Comparison of ENCODE assay signal across 9 mouse cellular contexts in the genomic region with DNA sequence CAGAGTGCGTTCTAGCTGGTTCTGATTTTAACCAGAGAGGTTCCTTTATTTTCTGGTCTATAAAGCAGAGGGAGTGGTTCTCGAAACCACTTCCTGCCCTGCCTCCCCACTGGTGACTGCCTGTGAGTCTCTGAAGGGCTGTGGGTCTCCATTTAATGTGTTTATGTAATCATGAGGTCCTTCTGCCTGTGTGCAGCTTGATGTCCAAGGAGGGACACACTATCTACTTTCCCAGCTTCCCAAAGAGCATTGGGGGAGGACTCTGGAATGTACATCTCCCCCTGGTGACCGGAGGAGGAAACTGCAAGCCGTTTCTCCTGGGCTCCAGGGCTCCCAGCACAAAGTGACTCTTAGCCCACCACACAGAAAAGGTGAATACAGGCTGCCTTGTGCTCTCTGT.
DNase-seq lines count a peak whose midpoint lies in the region; ATAC-seq and TF ChIP-seq lines count a peak whose summit lies in the region.
"Had no signal": no experiment of that assay in that cellular context is flagged by ENCODE, and none has a peak within 500 bp of the region (broad histone marks: within the 10 kb centered on the region; RNA-seq: fewer than 3 reads in every experiment).

No protein-coding gene starts in this region.

- 60% methylated on average over 4 of the region's 4 CpGs for WGBS in hindbrain, postnatal 0 days
- WGBS in liver, embryonic 13.5 days (ENCODE audit: insufficient replicate concordance) = 17% methylated on average over 4 of the region's 4 CpGs

- H3K4me1 ChIP-seq in hindbrain, postnatal 0 days (ENCODE audit: insufficient read depth, low read length) = peaks cover 4% of the 10 kb centered on the region; the same call in 1 of the 2 replicates
- H3K4me1 ChIP-seq in liver, embryonic 13.5 days (replicated peaks) = no peaks in the 10 kb centered on the region
- H3K4me1 ChIP-seq: hindbrain, embryonic 15.5 days had no signal

- no peaks in the 10 kb centered on the region for H3K9me3 ChIP-seq in hindbrain, postnatal 0 days (ENCODE audit: low read length)
- H3K9me3 ChIP-seq in liver, embryonic 13.5 days (replicated peaks) = no peaks in the 10 kb centered on the region
- H3K9me3 ChIP-seq: hindbrain, embryonic 15.5 days had no signal

- ATAC-seq in hindbrain, postnatal 0 days = no peak
- no peak for ATAC-seq in liver, embryonic 13.5 days (ENCODE audit: low read depth)

- H3K27ac ChIP-seq in hindbrain, postnatal 0 days = no peak overlapping the region
- H3K27ac ChIP-seq in liver, embryonic 13.5 days = no peak overlapping the region
- H3K27ac ChIP-seq: hindbrain, embryonic 15.5 days had no signal

- no peaks in the 10 kb centered on the region for H3K36me3 ChIP-seq in hindbrain, postnatal 0 days (ENCODE audit: insufficient read depth, low read length)
- no peaks in the 10 kb centered on the region for H3K36me3 ChIP-seq in liver, embryonic 13.5 days
- H3K36me3 ChIP-seq: hindbrain, embryonic 15.5 days had no signal

- H3K4me3 ChIP-seq in hindbrain, postnatal 0 days (ENCODE audit: low read length) = no peak overlapping the region
- H3K4me3 ChIP-seq in liver, embryonic 13.5 days (replicated peaks) = no peak overlapping the region
- H3K4me3 ChIP-seq: hindbrain, embryonic 15.5 days had no signal

- TF ChIP-seq CTCF in hindbrain, postnatal 0 days (IDR thresholded peaks at IDR 0.05; ENCODE audit: low read depth) = peak; percentile 70

- H3K9ac ChIP-seq in hindbrain, postnatal 0 days (replicated peaks; ENCODE audit: low read length) = no peak overlapping the region
- H3K9ac ChIP-seq in liver, embryonic 13.5 days = no peak overlapping the region
- H3K9ac ChIP-seq: hindbrain, embryonic 15.5 days had no signal

- no peak overlapping the region for H3K4me2 ChIP-seq in hindbrain, postnatal 0 days (ENCODE audit: low read depth, low read length)
- no peak overlapping the region for H3K4me2 ChIP-seq in liver, embryonic 13.5 days
- H3K4me2 ChIP-seq: hindbrain, embryonic 15.5 days had no signal

- DNase-seq in right cerebral cortex, adult 18-20 months = peak; percentile 25
- no peak for DNase-seq in right cerebral cortex, postnatal 36 days (ENCODE audit: low spot score in 2 of 2)
- peak; percentile 30 for DNase-seq in adrenal gland, adult 8-10 months
- peak; percentile 65 for DNase-seq in embryo, embryonic 11 days
- peak; percentile 42 for DNase-seq in hindbrain, postnatal 0 days (ENCODE audit: low spot score)
- peak; percentile 1 for DNase-seq in liver, embryonic 13.5 days
- DNase-seq in retina, postnatal 1 day = peak; percentile 73
- no peak for DNase-seq in Muller cell, postnatal 12 days (ENCODE audit: inconsistent ontology term)

- no peaks in the 10 kb centered on the region for H3K27me3 ChIP-seq in hindbrain, postnatal 0 days (ENCODE audit: insufficient read depth, low read length)
- H3K27me3 ChIP-seq in liver, embryonic 13.5 days = no peaks in the 10 kb centered on the region
- H3K27me3 ChIP-seq: hindbrain, embryonic 15.5 days had no signal

Comparison
In these comparisons a context has a peak if more than half of its experiments do, and no peak if none do; other contexts are left out.
1. DNase-seq: peak in right cerebral cortex, adult 18-20 months (single experiment), adrenal gland, adult 8-10 months (single experiment), embryo, embryonic 11 days (single experiment), hindbrain, postnatal 0 days (single experiment), liver, embryonic 13.5 days (single experiment) and retina, postnatal 1 day (single experiment); none in right cerebral cortex, postnatal 36 days (0 of 2) and Muller cell, postnatal 12 days (single experiment).